Mouse (Mus musculus): ENCODE results near the gene Eda2r.

Eda2r gene

DNA sequence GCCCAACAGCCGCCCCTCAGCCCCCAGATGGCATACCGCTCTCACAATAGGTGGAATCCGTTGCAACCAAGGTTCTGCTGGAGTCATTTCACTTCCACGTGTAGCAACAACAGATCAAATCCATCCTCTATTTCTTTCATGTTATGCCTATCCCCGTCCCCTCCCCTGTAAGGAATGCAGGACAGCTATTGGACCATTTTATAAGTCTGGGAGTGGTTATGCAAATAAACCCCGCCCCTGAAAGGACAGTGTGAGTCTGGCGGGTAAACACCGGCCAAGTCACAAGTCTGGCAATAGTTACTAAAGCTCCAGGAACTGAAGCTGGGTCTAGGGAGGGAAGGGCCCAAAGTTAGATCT lies at the start of gene Eda2r:
Gene Eda2r, minus strand, starts transcription at position 152 of the 357 bp plus-strand sequence.
- DNase-seq (ENCODE audit: low spot score in 2 of 2): no peak

DNA sequence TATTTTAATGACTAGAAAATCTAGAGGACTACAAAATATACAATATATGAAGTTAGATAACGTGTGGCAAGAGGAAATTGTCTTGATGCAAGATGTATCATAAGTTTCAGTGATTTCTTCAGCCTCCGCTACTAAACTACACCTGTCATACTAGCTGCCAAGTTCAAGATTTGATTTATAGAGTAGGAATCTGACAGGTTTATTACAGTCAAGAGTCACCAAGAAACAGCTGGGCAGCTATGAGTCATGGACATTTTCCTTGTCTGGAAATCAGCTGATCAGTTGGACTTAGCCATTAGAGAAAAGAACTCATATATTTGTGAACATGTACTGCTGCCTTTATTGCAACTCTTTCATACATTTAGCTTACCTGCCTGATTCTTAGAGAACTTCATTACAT lies 20.9 kb upstream of the Eda2r start:
- no peak for DNase-seq (ENCODE audit: low spot score in 2 of 2)

DNA sequence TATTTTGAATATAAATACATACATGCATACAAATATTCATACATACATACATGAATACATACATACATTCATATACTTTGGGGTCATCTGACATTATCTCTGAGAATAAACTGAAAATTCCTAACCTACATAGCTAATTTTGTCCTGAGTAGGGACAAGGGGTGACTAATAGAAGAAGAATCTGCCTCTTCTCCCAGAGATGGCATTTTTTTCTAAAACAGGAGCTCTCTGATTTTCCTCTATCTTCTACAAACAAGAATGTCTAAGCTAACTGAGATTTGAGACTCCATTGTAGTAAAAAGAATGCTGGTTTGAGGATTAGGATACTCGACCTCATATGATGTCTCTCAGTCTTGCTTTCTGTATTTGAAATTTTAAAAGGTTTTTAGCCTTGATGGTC lies 1.1 kb upstream of the Eda2r start:
- DNase-seq (ENCODE audit: low spot score in 2 of 2): no peak

DNA sequence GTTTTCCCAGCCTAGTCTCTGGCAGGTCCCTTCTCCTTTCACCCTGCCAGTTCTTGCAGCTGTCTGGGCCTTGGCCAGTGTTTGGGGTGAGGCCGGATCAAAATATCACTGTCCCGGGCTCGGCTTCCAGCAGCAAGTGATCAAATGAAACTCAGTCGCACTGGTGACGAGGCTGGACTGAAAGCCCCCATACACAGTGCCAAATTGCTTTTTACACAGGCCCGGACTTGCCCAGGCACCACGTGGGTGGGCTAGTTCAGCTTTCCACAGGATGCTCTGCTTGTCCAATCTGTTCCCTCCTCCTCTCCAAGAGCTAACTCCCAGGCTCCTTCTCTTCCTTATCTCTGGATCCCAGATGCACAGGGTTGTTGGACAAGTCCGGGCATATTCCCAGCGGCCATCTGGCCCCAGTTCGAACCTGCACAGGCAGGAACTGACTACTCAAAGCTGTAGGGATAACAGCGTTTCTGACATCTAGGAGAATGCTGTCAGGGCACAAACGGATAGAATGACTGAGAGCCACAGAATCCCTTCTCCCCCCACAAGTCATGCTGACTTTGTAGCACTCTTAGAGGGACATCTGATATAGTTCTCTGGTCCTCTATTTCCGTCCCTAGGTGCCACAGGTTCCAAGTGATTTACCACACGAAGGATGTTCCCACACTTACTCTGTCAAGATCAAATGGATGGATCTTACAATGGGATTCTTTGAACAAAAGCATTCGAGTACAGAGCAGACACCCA lies 523 bp downstream of the Eda2r start:
- DNase-seq (ENCODE audit: low spot score in 2 of 2): no peak

GRCm38 (mm10) chrX:97372826-97373225 lies 4.2 kb downstream of the Eda2r start:
- no peak for DNase-seq (ENCODE audit: low spot score in 2 of 2)

DNA sequence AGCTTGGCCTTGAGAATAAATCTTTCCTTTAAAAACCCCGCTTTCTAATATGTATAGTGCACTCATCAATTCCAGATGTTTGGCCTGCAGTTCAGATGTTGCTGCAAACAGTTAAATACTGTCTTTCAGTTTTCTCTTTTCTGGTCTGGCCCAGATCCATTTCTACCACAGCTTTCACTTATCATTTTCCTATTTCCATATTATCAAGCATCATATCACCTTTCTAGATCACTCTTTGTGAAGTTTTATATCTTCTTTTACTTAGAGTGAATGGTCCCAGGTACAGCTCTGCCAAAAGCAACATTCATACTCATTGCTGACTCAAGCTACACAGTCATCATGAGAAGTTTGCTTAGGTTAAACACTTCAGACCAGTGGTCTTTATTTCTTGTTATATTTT lies 7.8 kb downstream of the Eda2r start:
- DNase-seq (ENCODE audit: low spot score in 2 of 2): no peak

DNA sequence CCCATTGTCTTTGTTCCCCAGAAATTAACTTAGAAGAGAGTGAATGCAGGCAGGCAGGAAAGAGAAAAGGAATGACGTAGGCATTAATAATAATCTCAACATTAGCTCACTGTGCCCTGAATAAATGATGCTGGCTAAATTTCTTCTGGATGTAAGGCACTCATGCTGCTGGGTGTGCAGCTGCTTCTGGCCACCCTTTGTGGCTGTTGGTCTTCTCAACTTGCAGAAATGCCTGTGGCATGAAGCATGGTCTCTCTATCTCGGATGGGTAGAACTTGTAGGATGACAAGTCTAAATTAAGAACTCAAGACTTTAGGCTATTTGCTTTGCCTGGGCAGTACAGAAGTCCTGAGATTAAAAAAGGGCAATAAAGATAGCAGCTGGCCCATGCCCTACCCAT lies 8.3 kb downstream of the Eda2r start:
- no peak for DNase-seq (ENCODE audit: low spot score in 2 of 2)

DNA sequence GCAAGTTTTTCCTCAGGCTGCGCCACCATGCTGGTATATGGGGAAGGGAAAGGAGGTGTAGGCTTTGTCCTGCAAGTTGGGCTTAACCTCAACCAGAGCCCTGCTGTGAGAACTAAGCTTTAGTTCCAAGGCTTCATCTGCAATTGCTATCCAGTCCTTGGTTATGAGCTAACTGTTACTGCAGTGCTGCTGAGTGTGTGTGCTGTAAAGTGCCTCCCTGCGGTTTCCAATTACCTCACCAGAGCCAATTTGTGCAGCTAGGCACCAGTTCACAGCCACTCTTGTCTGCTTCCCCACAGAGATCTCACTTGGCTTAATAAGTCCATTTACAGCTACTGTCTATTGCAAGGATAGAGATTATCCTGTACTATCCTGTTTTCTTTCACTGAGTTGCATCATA lies 16.1 kb downstream of the Eda2r start:
- no peak for DNase-seq (ENCODE audit: low spot score in 2 of 2)

DNA sequence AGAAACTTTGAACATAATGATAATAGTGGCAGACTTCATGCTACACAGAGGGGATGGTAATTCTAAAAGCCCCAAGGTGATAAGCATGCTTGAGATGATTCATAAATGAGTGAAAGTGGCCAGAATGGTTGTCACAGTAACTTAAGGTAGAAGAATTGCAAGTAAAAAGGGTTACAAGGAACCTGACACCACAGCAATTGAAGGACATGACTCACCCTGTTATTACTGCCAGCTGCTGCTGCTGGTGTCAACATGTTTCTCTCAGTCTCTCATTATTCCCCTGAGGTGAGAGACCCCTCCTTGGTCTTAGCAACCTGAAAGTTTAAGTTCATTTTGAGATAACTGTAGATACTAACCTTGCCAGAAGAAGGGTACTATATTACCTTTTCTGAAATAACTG lies 49.1 kb downstream of the Eda2r start:
- DNase-seq (ENCODE audit: low spot score in 2 of 2): no peak

All from right cerebral cortex, adult 2 months (tissue).